Mouse (Mus musculus): ENCODE results near the gene Megf11. TPM values are rescaled to one million over a fixed set of nuclear protein-coding genes. Genes with fewer than 3 reads are reported as not detected.

Megf11 gene
- polyA plus RNA-seq, 1 experiment from 2014 or later, result 12.5 TPM

- no peak overlapping the region for H3K27ac ChIP-seq
Observed at GRCm38 (mm10) chr9:64633169-64633568, 247.7 kb downstream of the Megf11 start.

DNA sequence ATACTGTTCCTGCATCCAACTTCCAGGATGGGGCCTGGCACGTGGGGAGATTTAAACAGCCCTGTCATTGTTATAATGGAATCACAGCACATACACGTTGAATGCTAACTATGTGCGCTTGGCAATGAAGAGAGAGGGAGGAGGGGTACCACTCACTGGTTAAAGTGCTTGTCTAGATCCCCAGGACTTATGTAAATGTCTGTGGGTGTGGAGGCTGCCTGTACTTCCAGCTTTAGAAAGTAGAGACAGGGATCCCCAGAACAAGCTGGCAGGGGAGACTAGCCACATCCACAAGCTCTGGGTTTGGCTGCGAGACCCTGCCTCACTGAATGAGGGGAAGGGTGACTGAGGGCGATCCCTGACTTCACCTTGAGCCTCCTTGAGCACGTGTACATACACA lies 250.7 kb downstream of the Megf11 start:
- WGBS, result 61% methylated on average over 6 of the region's 6 CpGs
- Histone ChIP-seq H3K4me1 (peaks cover 17% of the 10 kb centered on the region), H3K27me3 (replicated peaks) (peaks cover 16% of the 10 kb centered on the region), H3K36me3 (no peaks in the 10 kb centered on the region), H3K4me3 (no peak overlapping the region), H3K27ac (no peak overlapping the region), H3K9me3 (no peaks in the 10 kb centered on the region), H3K9ac (no peak overlapping the region), H3K4me2 (replicated peaks) (no peak overlapping the region)
- ATAC-seq (ENCODE audit: low FRiP score, low read depth), result no peak

More at GRCm38 (mm10) chr9:64633169-64633568, 247.7 kb downstream of the Megf11 start:
- Histone ChIP-seq H3K4me1 (peaks cover 14% of the 10 kb centered on the region), H3K36me3 (no peaks in the 10 kb centered on the region), H3K9ac (no peak overlapping the region), H3K4me2 (replicated peaks) (no peak overlapping the region), H3K27me3 (replicated peaks) (peaks cover 10% of the 10 kb centered on the region), H3K9me3 (no peaks in the 10 kb centered on the region), H3K4me3 (no peak overlapping the region)
- no peak for ATAC-seq (ENCODE audit: low FRiP score, low read depth)
- WGBS, result 92% methylated on average over 3 of the region's 3 CpGs

DNA sequence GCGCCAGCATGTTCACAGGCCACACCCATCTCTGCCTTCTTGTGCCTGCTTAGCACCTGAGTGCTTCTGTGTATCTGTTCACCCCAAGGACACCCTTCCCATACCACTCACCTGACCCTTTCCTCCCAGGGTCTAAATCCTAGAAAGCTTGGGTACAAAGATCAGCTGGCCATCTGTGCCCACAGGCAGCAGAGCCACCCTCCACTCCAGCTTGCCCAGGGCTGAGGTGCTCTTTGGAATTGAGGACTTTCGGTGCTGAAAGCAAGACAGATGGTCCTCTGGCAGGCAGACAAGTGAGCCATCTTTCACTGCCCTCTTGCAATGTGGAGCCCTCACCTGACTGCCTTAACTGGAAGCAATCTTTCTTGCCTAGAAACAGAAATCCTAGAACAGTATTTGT lies 251.5 kb downstream of the Megf11 start:
- Histone ChIP-seq H3K4me1 (peaks cover 17% of the 10 kb centered on the region), H3K4me3 (no peak overlapping the region), H3K36me3 (no peaks in the 10 kb centered on the region), H3K4me2 (replicated peaks) (no peak overlapping the region), H3K9ac (no peak overlapping the region), H3K27me3 (replicated peaks) (peaks cover 17% of the 10 kb centered on the region), H3K27ac (no peak overlapping the region), H3K9me3 (no peaks in the 10 kb centered on the region)
- WGBS, result 77% methylated on average over 2 of the region's 2 CpGs
- no peak for ATAC-seq (ENCODE audit: low FRiP score, low read depth)

DNA sequence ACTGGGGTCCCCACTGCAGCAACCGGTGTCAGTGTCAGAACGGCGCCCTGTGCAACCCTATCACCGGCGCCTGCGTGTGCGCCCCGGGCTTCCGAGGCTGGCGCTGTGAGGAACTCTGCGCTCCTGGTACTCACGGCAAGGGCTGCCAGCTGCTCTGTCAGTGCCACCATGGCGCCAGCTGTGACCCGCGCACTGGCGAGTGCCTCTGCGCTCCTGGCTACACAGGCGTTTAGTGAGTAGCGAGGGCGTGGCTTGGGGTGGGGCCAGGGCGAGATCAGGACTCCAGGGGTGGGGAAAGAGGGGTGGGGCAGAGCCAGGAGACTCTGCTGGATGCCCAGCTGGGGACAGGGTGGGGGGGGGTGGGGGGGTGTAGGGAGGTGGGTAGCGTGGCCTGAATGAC lies 252.8 kb downstream of the Megf11 start:
- no peaks in the 10 kb centered on the region for H3K9me3 ChIP-seq
- H3K9ac ChIP-seq, result 0 out of 2 replicates have a peak overlapping the region, but pooled peaks have one; percentile 21
- H3K4me1 ChIP-seq, result peaks cover 17% of the 10 kb centered on the region
- WGBS, result 2% methylated on average over 22 of the region's 22 CpGs
- H3K36me3 ChIP-seq, result no peaks in the 10 kb centered on the region
- no peak overlapping the region for H3K4me3 ChIP-seq
- H3K27me3 ChIP-seq (replicated peaks), result peaks cover 17% of the 10 kb centered on the region
- H3K4me2 ChIP-seq (replicated peaks), result peak overlapping the region; percentile 52
- 0 out of 2 replicates have a peak, but pooled peaks have one; percentile 29 for ATAC-seq (ENCODE audit: low FRiP score, low read depth)
- no peak overlapping the region for H3K27ac ChIP-seq

- H3K4me3 ChIP-seq, result no peak overlapping the region
- 16% methylated on average over 5 of the region's 5 CpGs for WGBS
- H3K27ac ChIP-seq, result no peak overlapping the region
- no peak for ATAC-seq (ENCODE audit: low FRiP score, low read depth)
- H3K36me3 ChIP-seq, result no peaks in the 10 kb centered on the region
- peaks cover 17% of the 10 kb centered on the region for H3K27me3 ChIP-seq (replicated peaks)
- no peaks in the 10 kb centered on the region for H3K9me3 ChIP-seq
- no peak overlapping the region for H3K9ac ChIP-seq
- H3K4me2 ChIP-seq (replicated peaks), result no peak overlapping the region
- H3K4me1 ChIP-seq, result peaks cover 17% of the 10 kb centered on the region
Observed at GRCm38 (mm10) chr9:64639664-64640063, 254.2 kb downstream of the Megf11 start.

- Histone ChIP-seq H3K9me3 (no peaks in the 10 kb centered on the region), H3K4me1 (no peaks in the 10 kb centered on the region; the same call in 1 of the 2 replicates), H3K4me3 (no peak overlapping the region), H3K36me3 (no peaks in the 10 kb centered on the region), H3K27me3 (replicated peaks) (0 out of 2 replicates have a peak, but pooled peaks cover 6% of the 10 kb centered on the region), H3K27ac (no peak overlapping the region), H3K9ac (no peak overlapping the region), H3K4me2 (replicated peaks) (no peak overlapping the region)
- 17% methylated on average over 7 of the region's 7 CpGs for WGBS
- no peak for ATAC-seq (ENCODE audit: low FRiP score, low read depth)
Observed at GRCm38 (mm10) chr9:64644129-64644528, 258.7 kb downstream of the Megf11 start.

DNA sequence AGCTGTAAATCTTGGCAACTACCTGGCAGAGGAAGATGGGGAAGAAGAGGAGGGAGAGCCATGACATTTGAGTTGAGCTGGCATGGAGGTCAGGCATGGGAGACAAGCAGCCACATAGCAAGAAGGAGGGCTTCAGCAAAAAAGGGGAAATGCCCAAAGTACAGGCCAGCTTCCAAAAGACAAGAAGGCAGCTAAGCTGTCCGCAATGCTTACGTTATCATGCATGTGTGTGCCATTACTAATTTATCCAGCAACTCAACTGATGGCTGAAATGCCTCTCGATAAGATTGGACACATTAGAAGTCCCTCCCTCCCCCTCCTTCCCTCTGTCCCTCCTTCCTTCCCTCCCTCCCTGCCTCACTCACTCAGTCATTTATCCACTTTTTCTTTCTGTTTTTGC lies 260.0 kb downstream of the Megf11 start:
- Histone ChIP-seq H3K27ac (no peak overlapping the region), H3K9ac (no peak overlapping the region), H3K36me3 (no peaks in the 10 kb centered on the region), H3K4me3 (no peak overlapping the region), H3K4me1 (no peaks in the 10 kb centered on the region), H3K9me3 (no peaks in the 10 kb centered on the region), H3K27me3 (replicated peaks) (0 out of 2 replicates have a peak, but pooled peaks cover 6% of the 10 kb centered on the region), H3K4me2 (replicated peaks) (no peak overlapping the region)
- ATAC-seq (ENCODE audit: low FRiP score, low read depth), result no peak
- 91% methylated on average over 3 of the region's 3 CpGs for WGBS

DNA sequence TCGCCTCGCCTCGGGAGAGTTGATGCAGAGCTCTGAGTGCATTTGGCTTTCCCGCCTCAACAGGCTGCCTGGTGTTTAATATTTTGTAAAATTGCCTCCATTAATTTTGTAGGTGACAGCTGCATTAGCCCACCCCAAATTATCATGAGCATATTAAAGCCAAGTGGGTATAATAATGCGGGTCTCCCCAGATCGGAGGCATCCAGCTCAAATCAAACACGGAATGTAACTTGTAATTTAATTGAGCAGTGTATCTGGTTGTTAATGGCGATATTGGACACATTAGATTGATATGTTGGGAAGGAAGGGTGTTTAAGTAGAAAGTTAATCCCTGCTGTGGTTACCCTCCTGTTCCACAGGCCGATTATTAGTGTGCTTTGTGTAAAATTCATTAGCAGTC lies 264.0 kb downstream of the Megf11 start:
- Histone ChIP-seq H3K9me3 (no peaks in the 10 kb centered on the region), H3K4me1 (no peaks in the 10 kb centered on the region), H3K36me3 (no peaks in the 10 kb centered on the region), H3K9ac (no peak overlapping the region), H3K27ac (no peak overlapping the region), H3K27me3 (replicated peaks) (no peaks in the 10 kb centered on the region), H3K4me3 (no peak overlapping the region), H3K4me2 (replicated peaks) (no peak overlapping the region)
- WGBS, result 64% methylated on average over 9 of the region's 9 CpGs
- no peak for ATAC-seq (ENCODE audit: low FRiP score, low read depth)

DNA sequence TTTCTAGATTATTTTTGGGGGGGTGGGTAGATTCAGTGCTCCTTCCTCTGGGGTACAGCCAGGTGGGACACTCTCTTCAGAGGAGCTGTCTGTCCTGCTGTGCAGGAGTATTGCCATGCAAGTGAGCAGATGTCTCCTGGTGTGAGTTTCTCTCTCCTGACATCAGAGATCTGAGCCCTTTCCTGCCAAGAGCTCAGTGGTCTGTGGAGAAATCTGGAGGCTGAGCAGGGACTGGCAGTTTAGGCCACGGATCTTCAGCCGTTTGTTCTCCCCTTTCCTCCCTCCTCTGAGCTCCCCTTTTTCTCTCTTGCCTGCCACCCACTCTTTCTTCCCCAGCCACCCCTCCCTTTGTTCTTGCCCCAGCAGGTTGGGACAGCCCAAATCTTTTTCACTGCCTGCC lies 264.5 kb downstream of the Megf11 start:
- Histone ChIP-seq H3K4me2 (replicated peaks) (no peak overlapping the region), H3K27me3 (replicated peaks) (no peaks in the 10 kb centered on the region), H3K4me3 (no peak overlapping the region), H3K9ac (no peak overlapping the region), H3K4me1 (peaks cover 1% of the 10 kb centered on the region; the same call in 1 of the 2 replicates), H3K27ac (no peak overlapping the region), H3K9me3 (no peaks in the 10 kb centered on the region), H3K36me3 (no peaks in the 10 kb centered on the region)
- WGBS, result 26% methylated on average over 2 of the region's 2 CpGs
- ATAC-seq (ENCODE audit: low FRiP score, low read depth), result no peak

DNA sequence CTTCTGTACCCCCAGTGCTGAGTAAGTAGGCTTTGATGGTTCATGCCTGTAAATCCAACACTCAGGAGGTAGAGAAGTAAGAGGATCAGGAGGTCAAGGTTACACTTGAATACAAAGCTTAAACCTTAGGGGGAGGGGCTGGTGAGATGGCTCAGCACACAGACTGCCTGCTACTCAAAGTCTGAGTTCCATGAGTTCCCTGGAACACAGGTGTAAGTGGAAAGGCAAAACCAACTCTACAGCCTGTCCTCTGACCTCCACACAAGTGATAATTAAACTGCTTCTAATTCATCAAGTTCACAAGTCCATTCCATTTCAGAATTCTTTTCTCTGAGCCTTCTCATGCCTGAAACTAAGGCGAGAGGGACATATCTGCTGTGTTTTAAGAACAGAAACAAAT lies 265.8 kb downstream of the Megf11 start:
- peaks cover 4% of the 10 kb centered on the region; the same call in 1 of the 2 replicates for H3K4me1 ChIP-seq
- WGBS, result 84% methylated on average over 1 of the region's 1 CpGs

DNA sequence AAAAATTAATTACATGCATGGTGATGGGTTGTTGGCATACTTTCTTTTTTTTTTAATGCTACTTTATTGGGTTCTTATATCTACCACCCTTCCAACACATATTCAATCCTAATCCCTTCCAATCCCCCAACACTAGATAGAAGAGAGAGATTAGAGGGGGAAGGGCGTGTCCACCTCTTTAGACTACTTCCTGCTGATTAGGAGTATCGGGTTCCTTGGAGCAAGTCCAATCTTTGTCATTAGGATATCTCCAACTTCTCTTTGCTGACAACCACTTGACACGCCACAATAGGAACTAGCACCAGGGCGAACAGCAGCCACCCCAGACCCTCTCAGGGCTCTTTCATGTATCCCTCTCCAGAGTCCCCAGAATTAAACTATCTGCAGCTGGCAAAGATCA lies 266.3 kb downstream of the Megf11 start:
- Histone ChIP-seq H3K27ac (no peak overlapping the region), H3K36me3 (no peaks in the 10 kb centered on the region), H3K9me3 (no peaks in the 10 kb centered on the region), H3K9ac (no peak overlapping the region), H3K4me3 (no peak overlapping the region), H3K27me3 (replicated peaks) (no peaks in the 10 kb centered on the region), H3K4me2 (replicated peaks) (no peak overlapping the region), H3K4me1 (peaks cover 4% of the 10 kb centered on the region; the same call in 1 of the 2 replicates)
- WGBS, result 87% methylated on average over 4 of the region's 4 CpGs
- ATAC-seq (ENCODE audit: low FRiP score, low read depth), result no peak

More for the DNA sequence above, 265.8 kb downstream of the Megf11 start:
- no peaks in the 10 kb centered on the region for H3K9me3 ChIP-seq
- H3K4me2 ChIP-seq (replicated peaks), result no peak overlapping the region
- no peak overlapping the region for H3K27ac ChIP-seq
- H3K36me3 ChIP-seq, result no peaks in the 10 kb centered on the region
- no peak overlapping the region for H3K9ac ChIP-seq
- no peaks in the 10 kb centered on the region for H3K27me3 ChIP-seq (replicated peaks)
- ATAC-seq (ENCODE audit: low FRiP score, low read depth), result no peak
- no peak overlapping the region for H3K4me3 ChIP-seq

- no peak overlapping the region for H3K4me2 ChIP-seq (replicated peaks)
- H3K27ac ChIP-seq, result no peak overlapping the region
- no peak overlapping the region for H3K9ac ChIP-seq
- H3K27me3 ChIP-seq (replicated peaks), result no peaks in the 10 kb centered on the region
- H3K9me3 ChIP-seq, result no peaks in the 10 kb centered on the region
- 65% methylated on average over 2 of the region's 2 CpGs for WGBS
- H3K4me3 ChIP-seq, result no peak overlapping the region
- ATAC-seq (ENCODE audit: low FRiP score, low read depth), result no peak
- H3K36me3 ChIP-seq, result no peaks in the 10 kb centered on the region
- peaks cover 4% of the 10 kb centered on the region; the same call in 1 of the 2 replicates for H3K4me1 ChIP-seq
Observed at GRCm38 (mm10) chr9:64652138-64652537, 266.7 kb downstream of the Megf11 start.

- H3K27me3 ChIP-seq (replicated peaks), result no peaks in the 10 kb centered on the region
- H3K36me3 ChIP-seq, result no peaks in the 10 kb centered on the region
- no peaks in the 10 kb centered on the region for H3K9me3 ChIP-seq
- no peak overlapping the region for H3K27ac ChIP-seq
- no peak overlapping the region for H3K4me2 ChIP-seq (replicated peaks)
- H3K4me1 ChIP-seq, result peaks cover 4% of the 10 kb centered on the region; the same call in 1 of the 2 replicates
- ATAC-seq (ENCODE audit: low FRiP score, low read depth), result no peak
- no peak overlapping the region for H3K4me3 ChIP-seq
- no peak overlapping the region for H3K9ac ChIP-seq
- WGBS, result 65% methylated on average over 10 of the region's 10 CpGs
Observed at GRCm38 (mm10) chr9:64652841-64653361, 267.5 kb downstream of the Megf11 start.

Measured in neural tube, embryonic 12.5 days (tissue).